Mouse (Mus musculus) thymus, postnatal 4 days (tissue): ENCODE measurements at regions not wholly inside any gene's neighbourhood (a gene's known extent, or its start where the extent isn't known, plus 50 kb on each side); places are given as distances from the start of the nearest gene placed in this dataset.
"Not testable (repeated sequence)": the region's sequence is repeated elsewhere in the genome, so short reads cannot be mapped to it uniquely, and the experiment has no call there.

Experiments
- DNase-seq: peaks from one replicate; pipeline ENCODE4 v3.0.0; 2021

DNA sequence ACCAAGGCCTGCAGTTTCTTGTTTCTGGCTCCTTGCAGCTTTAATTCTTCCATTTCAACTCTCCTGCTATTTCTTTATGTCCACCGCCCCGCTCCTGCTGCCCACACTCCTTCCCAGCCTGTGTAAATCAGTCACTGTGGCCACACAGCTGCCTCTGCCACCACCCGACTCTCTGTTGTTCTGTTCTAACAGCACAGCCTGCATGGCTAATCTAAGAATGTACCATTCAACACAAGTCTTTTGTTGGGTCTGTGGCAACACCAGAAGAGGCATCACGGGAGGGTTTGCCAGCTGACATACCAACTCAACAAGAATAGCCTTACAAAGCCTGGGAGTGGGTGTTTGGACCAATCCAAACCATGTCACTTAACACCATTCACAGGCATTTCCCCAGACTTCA, 264.9 kb upstream of the Pum3 start:
- no peak for DNase-seq

DNA sequence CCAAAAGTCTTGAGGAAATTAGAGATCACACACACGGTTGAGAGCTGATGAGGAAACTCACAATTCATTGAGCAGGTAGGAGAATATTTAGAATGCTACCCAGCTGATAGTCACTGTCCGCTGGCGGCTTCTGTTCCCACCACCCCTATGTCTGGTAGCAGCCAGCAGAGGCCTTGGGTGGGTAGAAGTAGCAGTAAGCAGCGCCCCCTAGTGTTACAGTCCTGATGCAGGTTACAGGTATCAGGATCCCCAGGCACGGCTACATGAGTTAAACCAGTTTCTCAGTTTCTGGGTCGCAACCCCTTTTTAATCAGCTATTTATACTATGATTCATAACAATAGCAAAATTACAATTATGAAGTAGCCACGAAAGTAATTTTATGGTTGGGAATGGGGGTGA, 264.1 kb upstream of the Pum3 start:
- DNase-seq: peak; percentile 22

DNA sequence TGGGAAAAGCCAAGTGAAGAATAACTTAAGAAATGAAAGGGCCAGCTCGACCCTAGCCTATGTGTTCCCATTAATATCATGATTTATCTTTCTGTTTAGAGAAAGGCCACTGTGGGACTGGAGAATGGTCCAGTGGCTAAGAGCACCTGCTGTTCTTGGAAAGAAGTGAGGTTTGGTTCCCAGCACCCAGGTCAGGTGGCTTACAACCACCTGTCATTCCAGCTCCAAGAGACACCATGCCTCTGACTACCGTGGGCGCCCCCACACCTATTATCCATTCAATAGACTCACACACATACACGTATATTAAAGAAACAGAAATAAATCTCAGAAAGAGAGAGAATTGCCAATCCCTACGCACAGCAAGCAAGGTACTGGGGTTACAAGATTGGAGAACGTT, 263.3 kb upstream of the Pum3 start:
- DNase-seq: no peak

DNA sequence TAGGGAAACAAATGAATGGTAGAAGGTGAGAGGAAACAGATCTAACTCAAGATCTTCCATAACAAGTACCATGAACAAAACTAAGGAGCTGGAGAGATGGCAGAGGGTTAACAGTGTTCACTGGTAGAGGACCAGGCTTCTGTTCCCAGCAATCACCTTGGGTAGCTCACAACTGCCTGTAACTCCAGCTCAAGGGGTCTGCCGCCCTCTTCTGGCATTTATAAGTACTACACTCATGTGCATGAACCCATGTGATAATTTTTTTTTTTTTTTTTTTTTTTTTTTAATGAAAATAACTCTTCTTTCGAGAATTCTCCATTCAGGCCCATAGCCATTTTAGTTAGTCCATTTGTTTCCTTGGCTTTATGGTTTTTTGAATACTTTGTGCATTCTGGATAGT, 253.8 kb upstream of the Pum3 start:
- DNase-seq: peak; percentile 12

GRCm38 (mm10) chr19:27679427-27679826, 249.8 kb upstream of the Pum3 start:
- no peak for DNase-seq

- DNase-seq: no peak
Observed at GRCm38 (mm10) chr19:27672679-27673190, 243.1 kb upstream of the Pum3 start.

GRCm38 (mm10) chr19:27663296-27663695, 233.7 kb upstream of the Pum3 start:
- no peak for DNase-seq

GRCm38 (mm10) chr19:27641001-27641400, 211.4 kb upstream of the Pum3 start:
- DNase-seq: no peak

DNA sequence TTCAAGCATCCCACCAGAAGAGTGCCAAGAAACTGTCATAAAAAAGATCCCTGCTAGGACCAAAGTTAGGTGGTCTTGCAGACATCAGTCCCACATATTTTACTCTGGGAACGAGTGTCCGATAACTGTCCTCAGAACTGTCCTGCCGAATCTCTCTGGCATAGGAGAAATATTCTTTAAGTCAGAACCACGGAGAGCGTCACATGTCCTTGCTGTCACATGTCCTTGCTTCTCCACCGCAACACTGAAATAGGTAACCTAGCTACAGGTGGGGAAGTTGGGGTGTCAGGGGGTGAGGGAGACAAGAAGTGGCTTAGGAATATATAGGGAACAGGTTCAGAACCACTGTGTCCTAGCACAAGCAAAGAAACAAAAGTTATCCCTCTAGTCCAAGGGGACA, 203.5 kb upstream of the Pum3 start:
- no peak for DNase-seq

DNA sequence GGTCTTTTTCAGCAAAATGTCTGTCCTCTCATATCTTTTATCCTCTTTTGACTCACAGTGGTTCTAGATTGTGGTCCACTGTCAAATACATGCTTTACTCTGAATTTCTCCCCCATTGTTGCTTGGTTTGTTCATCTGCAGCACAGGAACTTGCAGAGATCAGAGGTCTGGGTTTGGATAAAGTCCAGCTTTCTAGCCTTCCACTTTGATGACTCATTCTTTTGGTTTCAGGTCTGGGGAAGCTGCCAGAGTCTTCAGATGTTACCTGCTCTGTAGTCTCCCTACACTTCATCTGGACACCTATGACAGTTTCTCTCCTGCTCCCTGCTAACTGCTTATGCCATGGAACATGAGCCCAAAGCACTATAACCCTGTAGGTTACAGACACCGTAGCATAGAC, 198.0 kb upstream of the Pum3 start:
- DNase-seq: no peak

- DNase-seq: no peak
Observed at GRCm38 (mm10) chr19:27617522-27617921, 187.9 kb upstream of the Pum3 start.

DNA sequence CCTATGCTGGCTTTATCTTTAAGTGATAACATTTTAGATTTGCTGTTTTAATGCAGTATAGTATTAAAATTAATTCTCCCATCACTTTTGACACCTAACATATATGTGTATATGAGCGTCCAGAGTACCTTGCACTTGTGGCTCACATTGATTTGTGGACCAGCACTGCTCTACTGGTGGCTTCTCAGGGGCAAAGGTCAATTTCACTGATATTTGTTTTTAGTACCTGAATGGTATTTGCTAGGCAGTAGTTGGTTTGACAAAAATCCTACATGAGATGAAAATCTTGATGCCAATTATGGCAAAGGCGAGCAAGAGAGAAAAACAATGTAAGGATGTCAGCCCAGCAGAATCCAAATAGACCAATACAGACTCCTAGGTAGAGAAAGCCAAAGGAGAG, 177.3 kb upstream of the Pum3 start:
- DNase-seq: no peak

DNA sequence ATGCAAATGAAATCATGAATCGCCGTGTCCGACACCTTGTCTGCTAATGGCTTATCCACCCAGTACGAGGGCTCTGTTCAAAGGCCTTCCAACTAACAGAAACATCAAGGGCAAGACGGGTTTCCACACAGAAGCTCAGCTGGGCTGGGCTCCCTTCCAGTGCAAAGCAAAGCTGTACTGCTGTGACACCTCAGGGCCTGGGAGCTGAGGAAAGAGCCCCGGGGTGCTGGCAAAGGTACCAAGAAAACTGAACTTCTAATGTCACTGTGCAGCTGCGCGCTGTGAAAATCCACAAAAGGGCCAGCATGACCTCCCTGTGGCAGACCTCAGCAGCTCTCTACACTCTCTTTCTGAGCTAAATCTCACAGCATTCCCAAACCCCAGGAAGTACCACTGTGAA, 173.7 kb upstream of the Pum3 start:
- no peak for DNase-seq

- DNase-seq: no peak
Observed at GRCm38 (mm10) chr19:27601551-27601950, 171.9 kb upstream of the Pum3 start.

GRCm38 (mm10) chr19:27600386-27600785, 170.8 kb upstream of the Pum3 start:
- not testable (repeated sequence) for DNase-seq

- no peak for DNase-seq
Observed at GRCm38 (mm10) chr19:27599639-27600308, 170.1 kb upstream of the Pum3 start.

- DNase-seq: no peak
Observed at GRCm38 (mm10) chr19:27598350-27598749, 168.7 kb upstream of the Pum3 start.

GRCm38 (mm10) chr19:27585566-27585965, 155.9 kb upstream of the Pum3 start:
- no peak for DNase-seq

GRCm38 (mm10) chr19:27582111-27582500, 152.5 kb upstream of the Pum3 start:
- no peak for DNase-seq

- DNase-seq: no peak
Observed at GRCm38 (mm10) chr19:27581362-27582110, 151.9 kb upstream of the Pum3 start.

- DNase-seq: no peak
Observed at GRCm38 (mm10) chr19:27576478-27576877, 146.9 kb upstream of the Pum3 start.

- no peak for DNase-seq
Observed at GRCm38 (mm10) chr19:27566929-27567328, 137.3 kb upstream of the Pum3 start.

DNA sequence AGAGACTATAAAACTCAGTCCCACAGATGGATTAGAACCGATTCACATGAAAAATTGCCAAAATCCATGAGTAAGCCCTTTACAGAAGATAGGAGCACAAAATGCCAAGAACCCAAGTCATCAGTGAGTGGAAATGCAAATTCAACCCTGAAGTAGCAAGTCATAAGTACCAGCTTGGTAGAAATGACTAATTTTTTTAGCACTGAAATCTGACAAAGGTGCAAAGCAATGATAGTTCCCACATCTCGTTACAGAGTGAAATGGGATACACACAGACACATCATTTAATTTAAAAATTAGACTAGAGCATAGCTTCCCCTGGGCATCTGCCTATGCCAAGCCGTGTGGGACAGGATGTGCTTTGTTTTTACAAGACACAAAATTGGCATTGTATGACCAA, 136.4 kb upstream of the Pum3 start:
- DNase-seq: no peak

DNA sequence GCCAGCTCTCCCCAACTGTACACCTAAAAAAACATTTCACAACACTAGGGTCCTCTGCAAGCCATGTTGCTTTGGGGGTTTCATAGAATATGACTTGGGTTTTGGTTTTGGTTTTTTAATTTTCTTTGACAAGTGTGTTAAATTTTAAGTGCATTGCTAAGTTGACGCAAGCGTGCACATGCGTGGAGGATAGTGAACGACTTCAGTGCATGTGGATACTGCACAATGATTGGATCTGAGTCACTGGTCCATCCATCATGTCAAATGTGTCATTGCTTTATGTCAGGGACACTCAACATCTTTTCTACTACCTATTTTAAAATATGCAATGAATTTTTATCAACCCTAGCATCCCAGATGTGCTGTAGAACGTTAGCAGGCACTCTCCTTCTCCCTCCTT, 134.5 kb upstream of the Pum3 start:
- DNase-seq: no peak

GRCm38 (mm10) chr19:27563592-27563991, 134.0 kb upstream of the Pum3 start:
- no peak for DNase-seq
